26 mouse cellular contexts compared by ENCODE assay signal in genomic region chr6:108512994-108513393, GRCm38 (mm10).
DNase-seq lines count a peak whose midpoint lies in the region; ATAC-seq and TF ChIP-seq lines count a peak whose summit lies in the region.
"Had no signal": no experiment of that assay in that cellular context is flagged by ENCODE, and none has a peak within 500 bp of the region (broad histone marks: within the 10 kb centered on the region; RNA-seq: fewer than 3 reads in every experiment).

No protein-coding gene starts in this region.

- H3K4me1 ChIP-seq in midbrain, embryonic 11.5 days (ENCODE audit: control insufficient read depth, insufficient read depth, low read length), result no peaks in the 10 kb centered on the region
- no peaks in the 10 kb centered on the region for H3K4me1 ChIP-seq in midbrain, embryonic 13.5 days (replicated peaks)
- H3K4me1 ChIP-seq in kidney, postnatal 0 days (replicated peaks; ENCODE audit: insufficient read depth, low read length), result peaks cover 4% of the 10 kb centered on the region; the same call in 1 of the 2 replicates
- H3K4me1 ChIP-seq: embryonic facial prominence, embryonic 15.5 days; hindbrain, embryonic 10.5 days had no signal

- no peaks in the 10 kb centered on the region for H3K9me3 ChIP-seq in midbrain, embryonic 11.5 days (ENCODE audit: control insufficient read depth, low read length)
- no peaks in the 10 kb centered on the region for H3K9me3 ChIP-seq in midbrain, embryonic 13.5 days
- no peaks in the 10 kb centered on the region for H3K9me3 ChIP-seq in kidney, postnatal 0 days (replicated peaks; ENCODE audit: low read length)
- H3K9me3 ChIP-seq: embryonic facial prominence, embryonic 15.5 days; forebrain, embryonic 10.5 days; heart, embryonic 15.5 days; hindbrain, embryonic 10.5 days had no signal

- ATAC-seq in midbrain, embryonic 11.5 days (ENCODE audit: low FRiP score), result no peak
- ATAC-seq in midbrain, embryonic 13.5 days, result no peak
- ATAC-seq in kidney, postnatal 0 days (replicated peaks; ENCODE audit: low FRiP score, low read depth), result peak; percentile 67; the same call in 1 of the 2 replicates
- ATAC-seq: activated CD4-positive, CD25-positive, alpha-beta regulatory T cell, adult 4 months; forebrain, embryonic 14.5 days; Patski had no signal

- 91% methylated on average over 9 of the region's 9 CpGs for WGBS in midbrain, embryonic 11.5 days
- 84% methylated on average over 9 of the region's 9 CpGs for WGBS in midbrain, embryonic 13.5 days
- WGBS in kidney, postnatal 0 days, result 63% methylated on average over 9 of the region's 9 CpGs

- H3K4me3 ChIP-seq in midbrain, embryonic 11.5 days (ENCODE audit: low read depth, low read length), result no peak overlapping the region
- H3K4me3 ChIP-seq in midbrain, embryonic 13.5 days (replicated peaks), result no peak overlapping the region
- no peak overlapping the region for H3K4me3 ChIP-seq in kidney, postnatal 0 days (replicated peaks; ENCODE audit: low read depth, low read length)
- H3K4me3 ChIP-seq: embryonic facial prominence, embryonic 15.5 days; erythroblast, embryonic 14.5 days; forebrain, embryonic 10.5 days; heart, embryonic 15.5 days; hindbrain, embryonic 10.5 days had no signal

- TF ChIP-seq CTCF in kidney, postnatal 0 days (IDR thresholded peaks at IDR 0.05; ENCODE audit: low read depth), result no peak

- H3K27me3 ChIP-seq in midbrain, embryonic 11.5 days (ENCODE audit: control insufficient read depth, insufficient read depth, low read length), result no peaks in the 10 kb centered on the region
- H3K27me3 ChIP-seq in midbrain, embryonic 13.5 days, result no peaks in the 10 kb centered on the region
- no peaks in the 10 kb centered on the region for H3K27me3 ChIP-seq in kidney, postnatal 0 days (ENCODE audit: insufficient read depth, low read length)
- H3K27me3 ChIP-seq: CH12.LX; embryonic facial prominence, embryonic 15.5 days; heart, embryonic 15.5 days; Patski had no signal

- no peak overlapping the region for H3K9ac ChIP-seq in midbrain, embryonic 11.5 days (ENCODE audit: low read length)
- H3K9ac ChIP-seq in midbrain, embryonic 13.5 days (replicated peaks), result no peak overlapping the region
- H3K9ac ChIP-seq in kidney, postnatal 0 days (ENCODE audit: low read depth, low read length), result no peak overlapping the region
- H3K9ac ChIP-seq: embryonic facial prominence, embryonic 15.5 days; heart, embryonic 15.5 days; hindbrain, embryonic 14.5 days had no signal

- H3K36me3 ChIP-seq in midbrain, embryonic 11.5 days (ENCODE audit: control insufficient read depth, insufficient read depth, low read length), result no peaks in the 10 kb centered on the region
- no peaks in the 10 kb centered on the region for H3K36me3 ChIP-seq in midbrain, embryonic 13.5 days
- H3K36me3 ChIP-seq in kidney, postnatal 0 days (ENCODE audit: insufficient read depth, low read length), result peaks cover 6% of the 10 kb centered on the region; the same call in 1 of the 2 replicates
- H3K36me3 ChIP-seq: embryonic facial prominence, embryonic 15.5 days; heart, embryonic 15.5 days had no signal

- no peak overlapping the region for H3K27ac ChIP-seq in midbrain, embryonic 11.5 days (ENCODE audit: low read depth, low read length)
- H3K27ac ChIP-seq in midbrain, embryonic 13.5 days, result no peak overlapping the region
- H3K27ac ChIP-seq in kidney, postnatal 0 days, result 0 out of 2 replicates have a peak overlapping the region, but pooled peaks have one; percentile 43
- H3K27ac ChIP-seq: embryonic facial prominence, embryonic 15.5 days; forebrain, embryonic 10.5 days; heart, embryonic 15.5 days; hindbrain, embryonic 10.5 days; hindbrain, embryonic 14.5 days had no signal

- DNase-seq in midbrain, embryonic 11.5 days (ENCODE audit: low spot score, missing footprints), result peak; percentile 31
- peak; percentile 90 for DNase-seq in kidney, adult 9 months
- DNase-seq in kidney, postnatal 0 days (ENCODE audit: low spot score), result no peak
- peak; percentile 74 to 84 for DNase-seq in kidney, postnatal 36 days
- no peak for DNase-seq in cerebellum, adult 11 months
- no peak for DNase-seq in frontal cortex, postnatal 25 days (ENCODE audit: low spot score in 2 of 2)
- DNase-seq in right cerebral cortex, postnatal 36 days (ENCODE audit: low spot score in 2 of 2), result no peak
- DNase-seq: adrenal gland, adult 2 months; adrenal gland, postnatal 36 days; cerebellum, adult 8-10 months; cerebellum, postnatal 14 days; embryo, embryonic 11 days; heart, adult 18-20 months; heart, postnatal 14 days had no signal

- no peak overlapping the region for H3K4me2 ChIP-seq in midbrain, embryonic 11.5 days
- no peak overlapping the region for H3K4me2 ChIP-seq in midbrain, embryonic 13.5 days (replicated peaks)
- H3K4me2 ChIP-seq in kidney, postnatal 0 days (ENCODE audit: low read length), result no peak overlapping the region
- H3K4me2 ChIP-seq: embryonic facial prominence, embryonic 15.5 days; heart, embryonic 11.5 days; heart, embryonic 15.5 days; hindbrain, embryonic 14.5 days had no signal

Comparison
In these comparisons a context has a peak if more than half of its experiments do, and no peak if none do; other contexts are left out.
1. DNase-seq: peak in midbrain, embryonic 11.5 days (single experiment), kidney, adult 9 months (single experiment) and kidney, postnatal 36 days (2 of 2); none in kidney, postnatal 0 days (single experiment), cerebellum, adult 11 months (single experiment), frontal cortex, postnatal 25 days (0 of 2) and right cerebral cortex, postnatal 36 days (0 of 2).